Mouse (Mus musculus) MEL (cell line): ENCODE measurements at regions not wholly inside any gene's neighbourhood (a gene's known extent, or its start where the extent isn't known, plus 50 kb on each side); places are given as distances from the start of the nearest gene placed in this dataset.

Experiments used
- DNase-seq: peaks from one replicate; pipeline ENCODE4 v3.0.0; 2011; ENCODE audit warnings: low read depth, low spot score
- H3K27ac ChIP-seq: 2 replicates; pipeline ENCODE4 v1.5.1; 2012; ENCODE audit warnings: low read depth, mild to moderate bottlenecking, control low read depth, low read length, moderate library complexity; ENCODE audit not compliant: control insufficient read depth
- H3K27me3 ChIP-seq, 2 experiments: fragments of 150-350 bp in 1 of 2; sonication (generic) in 1 of 2; 2 replicates each; pipeline ENCODE4 v1.6.1; 2012; ENCODE audit warnings: low read length in 2 of 2, mild to moderate bottlenecking in 2 of 2, improper control_type of control experiment in 1 of 2, moderate library complexity in 1 of 2; ENCODE audit not compliant: insufficient read depth in 2 of 2, control insufficient read depth in 1 of 2
- H3K36me3 ChIP-seq, 2 experiments: 2 replicates each; pipeline ENCODE4 v1.6.1; 2012 to 2014; ENCODE audit warnings: low read length in 2 of 2, improper control_type of control experiment in 1 of 2, inconsistent platforms in 1 of 2, mild to moderate bottlenecking in 1 of 2; ENCODE audit not compliant: insufficient read depth in 2 of 2, control insufficient read depth in 1 of 2
- H3K4me1 ChIP-seq, 2 experiments: fragments of 150-350 bp in 1 of 2; sonication (generic) in 1 of 2; 2 replicates each; pipeline ENCODE4 v1.6.1; 2012; ENCODE audit warnings: low read length in 2 of 2, improper control_type of control experiment in 1 of 2, mild to moderate bottlenecking in 1 of 2; ENCODE audit not compliant: insufficient read depth in 2 of 2, control insufficient read depth in 1 of 2
- H3K4me3 ChIP-seq, 2 experiments: fragments of 150-350 bp in 1 of 2; sonication (generic) in 1 of 2; 2 replicates each; pipeline ENCODE4 v1.5.1; 2012; ENCODE audit warnings: low read depth in 2 of 2, low read length in 2 of 2, mild to moderate bottlenecking in 2 of 2, moderate library complexity in 2 of 2, control low read depth in 1 of 2, improper control_type of control experiment in 1 of 2; ENCODE audit not compliant: control insufficient read depth in 1 of 2, insufficient read depth in 1 of 2
- H3K79me2 ChIP-seq: 2 replicates; pipeline ENCODE4 v1.6.1; 2012; ENCODE audit warnings: mild to moderate bottlenecking, low read length, moderate library complexity; ENCODE audit not compliant: control insufficient read depth, poor library complexity, insufficient read depth
- H3K9ac ChIP-seq: 2 replicates; pipeline ENCODE4 v1.6.1; 2012; ENCODE audit warnings: low read depth, mild to moderate bottlenecking, control low read depth, low read length, moderate library complexity; ENCODE audit not compliant: control insufficient read depth, poor library complexity, severe bottlenecking
- H3K9me3 ChIP-seq: fragments of 150-350 bp; sonication (generic); replicated peaks from 2 replicates; pipeline ENCODE4 v1.6.1; 2012; ENCODE audit warnings: mild to moderate bottlenecking, low read length, improper control_type of control experiment, moderate library complexity; ENCODE audit not compliant: insufficient read depth
- CHD2 ChIP-seq: IDR thresholded peaks from 2 replicates; pipeline ENCODE4 v1.6.1; 2011; ENCODE audit warnings: low read length, improper control_type of control experiment
- CTCF ChIP-seq, 3 experiments: IDR thresholded peaks in 2 of 3; conservative IDR thresholded peaks in 1 of 3; 2 replicates each; pipeline ENCODE4 v1.5.1; 2011 to 2012; ENCODE audit warnings: low read length in 3 of 3, low read depth in 2 of 3, mild to moderate bottlenecking in 2 of 3, improper control_type of control experiment in 1 of 3, inconsistent platforms in 1 of 3, mixed read lengths in 1 of 3, moderate library complexity in 1 of 3; ENCODE audit not compliant: control insufficient read depth in 1 of 3, insufficient read depth in 1 of 3, poor library complexity in 1 of 3, severe bottlenecking in 1 of 3
- ELF1 ChIP-seq: IDR thresholded peaks from 2 replicates; pipeline ENCODE4 v1.6.1; 2014; ENCODE audit warnings: low read depth, mild to moderate bottlenecking, inconsistent platforms, low read length, improper control_type of control experiment, moderate library complexity
- EP300 ChIP-seq, 2 experiments: IDR thresholded peaks; 2 replicates each; pipeline ENCODE4 v1.6.1; 2011; ENCODE audit warnings: improper control_type of control experiment in 2 of 2, low read length in 2 of 2, low read depth in 1 of 2, mild to moderate bottlenecking in 1 of 2
- ETS1 ChIP-seq: IDR thresholded peaks from 2 replicates; pipeline ENCODE4 v1.6.1; 2012; ENCODE audit warnings: low read depth, mild to moderate bottlenecking, inconsistent platforms, low read length, improper control_type of control experiment, moderate library complexity
- GABPA ChIP-seq: IDR thresholded peaks from 2 replicates; pipeline ENCODE4 v1.6.1; 2012; ENCODE audit warnings: low read depth, mild to moderate bottlenecking, inconsistent platforms, low read length, improper control_type of control experiment, moderate library complexity
- GATA1 ChIP-seq: IDR thresholded peaks from 2 replicates; pipeline ENCODE4 v1.6.1; 2011; ENCODE audit warnings: low read depth, low read length, improper control_type of control experiment
- KAT2A ChIP-seq: conservative IDR thresholded peaks from 2 replicates; pipeline ENCODE4 v1.6.1; 2012; ENCODE audit warnings: low read depth, low read length, improper control_type of control experiment, inconsistent platforms
- MAX ChIP-seq: IDR thresholded peaks from 2 replicates; pipeline ENCODE4 v1.6.1; 2011; ENCODE audit warnings: low read length, improper control_type of control experiment
- MAZ ChIP-seq: IDR thresholded peaks from 2 replicates; pipeline ENCODE4 v1.6.1; 2012; ENCODE audit warnings: low read depth, mild to moderate bottlenecking, inconsistent platforms, low read length, improper control_type of control experiment
- MXI1 ChIP-seq: IDR thresholded peaks from 2 replicates; pipeline ENCODE4 v1.6.1; 2011; ENCODE audit warnings: mild to moderate bottlenecking, low read depth, low read length, improper control_type of control experiment
- MYB ChIP-seq: IDR thresholded peaks from 2 replicates; pipeline ENCODE4 v1.6.1; 2011; ENCODE audit warnings: mild to moderate bottlenecking, low read depth, low read length, improper control_type of control experiment
- NRF1 ChIP-seq: IDR thresholded peaks from 2 replicates; pipeline ENCODE4 v1.6.1; 2014; ENCODE audit warnings: low read depth, mild to moderate bottlenecking, inconsistent platforms, low read length, improper control_type of control experiment, moderate library complexity; ENCODE audit not compliant: poor library complexity, insufficient read depth, severe bottlenecking
- POLR2A ChIP-seq, 2 experiments: IDR thresholded peaks; 2 replicates each; pipeline ENCODE4 v1.6.1; 2011 to 2012; ENCODE audit warnings: low read length in 2 of 2, mild to moderate bottlenecking in 2 of 2, control low read depth in 1 of 2, improper control_type of control experiment in 1 of 2, low read depth in 1 of 2, moderate library complexity in 1 of 2; ENCODE audit not compliant: control insufficient read depth in 1 of 2, insufficient read depth in 1 of 2, poor library complexity in 1 of 2
- POLR2AphosphoS2 ChIP-seq: IDR thresholded peaks from 2 replicates; pipeline ENCODE4 v1.6.1; 2011; ENCODE audit warnings: low read length, improper control_type of control experiment
- POLR2AphosphoS5 ChIP-seq: IDR thresholded peaks from 2 replicates; pipeline ENCODE4 v1.6.1; 2012; ENCODE audit warnings: low read depth, borderline replicate concordance, mild to moderate bottlenecking, inconsistent platforms, low read length, moderate library complexity, mixed read lengths
- RAD21 ChIP-seq: IDR thresholded peaks from 2 replicates; pipeline ENCODE4 v1.6.1; 2011; ENCODE audit warnings: mild to moderate bottlenecking, low read depth, low read length, improper control_type of control experiment
- SIN3A ChIP-seq: IDR thresholded peaks from 2 replicates; pipeline ENCODE4 v1.6.1; 2012; ENCODE audit warnings: low read length, improper control_type of control experiment, inconsistent platforms
- TAL1 ChIP-seq: IDR thresholded peaks from 2 replicates; pipeline ENCODE4 v1.6.1; 2012; ENCODE audit warnings: mild to moderate bottlenecking, inconsistent platforms, low read length, moderate library complexity, mixed read lengths
- TCF12 ChIP-seq: IDR thresholded peaks from 2 replicates; pipeline ENCODE4 v1.6.1; 2014; ENCODE audit warnings: low read depth, mild to moderate bottlenecking, inconsistent platforms, low read length, improper control_type of control experiment, moderate library complexity
- UBTF ChIP-seq: IDR thresholded peaks from 2 replicates; pipeline ENCODE4 v1.6.1; 2012; ENCODE audit warnings: low read depth, mild to moderate bottlenecking, inconsistent platforms, low read length, improper control_type of control experiment, moderate library complexity, borderline replicate concordance; ENCODE audit not compliant: insufficient read depth
- ZC3H11A ChIP-seq: IDR thresholded peaks from 2 replicates; pipeline ENCODE4 v1.6.1; 2012; ENCODE audit warnings: low read depth, mild to moderate bottlenecking, inconsistent platforms, low read length, improper control_type of control experiment
- ZKSCAN1 ChIP-seq: IDR thresholded peaks from 2 replicates; pipeline ENCODE4 v1.6.1; 2012; ENCODE audit warnings: low read depth, mild to moderate bottlenecking, inconsistent platforms, low read length, improper control_type of control experiment, moderate library complexity
- ZMIZ1 ChIP-seq: IDR thresholded peaks from 2 replicates; pipeline ENCODE4 v1.6.1; 2012; ENCODE audit warnings: low read depth, mild to moderate bottlenecking, inconsistent platforms, low read length, improper control_type of control experiment, moderate library complexity
- ZNF384 ChIP-seq: IDR thresholded peaks from 2 replicates; pipeline ENCODE4 v1.6.1; 2012; ENCODE audit warnings: low read depth, mild to moderate bottlenecking, inconsistent platforms, low read length, improper control_type of control experiment

- Histone ChIP-seq H3K79me2 (no peaks in the 10 kb centered on the region), H3K4me3 (no peak overlapping the region), H3K27me3 (no peaks in the 10 kb centered on the region)
- DNase-seq, result no peak
- TF ChIP-seq MXI1 (no peak), CTCF (IDR thresholded peaks at IDR 0.05 in 2 of 3, conservative IDR thresholded peaks at IDR 0.05 in 1 of 3; ENCODE audit: control insufficient read depth in 1 of 3, insufficient read depth in 1 of 3, low read depth in 2 of 3, low read length in 3 of 3, poor library complexity in 1 of 3, severe bottlenecking in 1 of 3) (no peak), MAZ (no peak), RAD21 (no peak), GATA1 (no peak), EP300 (IDR thresholded peaks at IDR 0.05; ENCODE audit: low read depth in 1 of 2, low read length in 2 of 2) (no peak), ZNF384 (no peak), MAX (no peak), ETS1 (no peak), GABPA (no peak), UBTF (no peak), POLR2AphosphoS5 (no peak), MYB (no peak), TAL1 (no peak)
- TF ChIP-seq, all 39 proteins: peak for 0
- H3K9ac ChIP-seq, result no peak overlapping the region
- no peaks in the 10 kb centered on the region for H3K4me1 ChIP-seq
- no peaks in the 10 kb centered on the region for H3K36me3 ChIP-seq
- no peaks in the 10 kb centered on the region for H3K9me3 ChIP-seq
- H3K27ac ChIP-seq, result no peak overlapping the region
These were observed 120.6 kb downstream of the Dact1 start for GRCm38 (mm10) chr12:71430331-71430730.

DNA sequence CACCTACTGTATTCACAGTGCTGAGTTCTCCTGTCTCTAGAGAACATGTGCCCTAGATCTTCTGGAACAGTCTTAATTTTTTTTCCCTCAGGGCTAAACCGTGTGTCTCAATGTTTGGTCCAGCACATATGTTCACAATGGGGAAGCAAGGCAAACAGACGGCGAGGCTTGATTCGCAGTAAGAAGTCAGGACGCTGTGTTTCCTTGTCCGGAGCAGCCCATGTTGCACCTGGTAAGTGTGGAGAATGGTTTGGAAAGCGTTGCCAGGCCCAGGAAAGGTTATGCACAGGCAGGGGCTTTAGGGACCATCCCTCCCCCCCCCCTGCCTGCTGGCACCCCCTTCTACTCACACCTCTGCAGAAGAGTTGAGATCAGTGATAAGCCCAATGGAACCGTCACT lies 121.4 kb downstream of the Dact1 start:
- Histone ChIP-seq H3K4me1 (no peaks in the 10 kb centered on the region), H3K9me3 (no peaks in the 10 kb centered on the region), H3K4me3 (no peak overlapping the region), H3K79me2 (no peaks in the 10 kb centered on the region), H3K27ac (no peak overlapping the region), H3K27me3 (no peaks in the 10 kb centered on the region), H3K9ac (no peak overlapping the region), H3K36me3 (no peaks in the 10 kb centered on the region)
- no peak for DNase-seq
- TF ChIP-seq GABPA (no peak), CTCF (IDR thresholded peaks at IDR 0.05 in 2 of 3, conservative IDR thresholded peaks at IDR 0.05 in 1 of 3; ENCODE audit: control insufficient read depth in 1 of 3, insufficient read depth in 1 of 3, low read depth in 2 of 3, low read length in 3 of 3, poor library complexity in 1 of 3, severe bottlenecking in 1 of 3) (no peak), ZMIZ1 (no peak), SIN3A (no peak), RAD21 (no peak), ZKSCAN1 (no peak), POLR2AphosphoS2 (no peak), TCF12 (no peak), KAT2A (no peak), CHD2 (no peak), EP300 (IDR thresholded peaks at IDR 0.05; ENCODE audit: low read depth in 1 of 2, low read length in 2 of 2) (no peak), ETS1 (no peak), MXI1 (no peak), NRF1 (no peak), ELF1 (no peak), POLR2A (IDR thresholded peaks at IDR 0.05; ENCODE audit: control insufficient read depth in 1 of 2, insufficient read depth in 1 of 2, low read depth in 1 of 2, low read length in 2 of 2, poor library complexity in 1 of 2) (no peak), ZC3H11A (no peak)
